Mouse (Mus musculus) gastrocnemius, postnatal 36 days (tissue): ENCODE measurements around the gene Entr1. TPM values are rescaled to one million over a fixed set of nuclear protein-coding genes. Genes with fewer than 3 reads are reported as not detected.

Source experiments
- DNase-seq, 2 experiments: peaks; one replicate each; pipeline ENCODE4 v3.0.0; 2022
- intact Hi-C: fragments of 180-260 bp; cut with DNase I; formaldehyde crosslinking; loops from one replicate; pipeline ENCODE4 v1.15.1; 2025
- total RNA-seq, 2 experiments: library from RNA; stranded (reverse); gene quantifications; 2 replicates each; pipeline ENCODE4 v1.2.3; 2021

Gene Entr1
- total RNA-seq, 2 experiments from 2014 or later, result 22.5 to 24.0 TPM

GRCm38 (mm10) chr2:26352291-26352910 lies 36.7 kb downstream of the Entr1 start:
- intact Hi-C loops, result no loop called here
- peak in 1 of 2 experiments; percentile 49 for DNase-seq

GRCm38 (mm10) chr2:26351358-26352290 lies 37.5 kb downstream of the Entr1 start, which contains the start of gene Dnlz:
Dnlz (minus strand) TSS chr2:26352110.
- intact Hi-C loops, result loop anchor here (2.0 kb wide), 1 partner anchor 51 kb away; no protein-coding TSS in a partner anchor
- peak; percentile 91 to 92 for DNase-seq

GRCm38 (mm10) chr2:26348241-26348640 lies 40.9 kb downstream of the Entr1 start:
- intact Hi-C loops, result no loop called here
- no peak for DNase-seq

- no peak for DNase-seq
- intact Hi-C loops, result no loop called here
Measured at GRCm38 (mm10) chr2:26342609-26343490, 46.3 kb downstream of the Entr1 start.

GRCm38 (mm10) chr2:26342044-26342443 lies 47.1 kb downstream of the Entr1 start:
- intact Hi-C loops, result no loop called here
- DNase-seq, result peak in 1 of 2 experiments; percentile 38

- intact Hi-C loops, result no loop called here
- no peak for DNase-seq
Measured at GRCm38 (mm10) chr2:26341510-26341981, 47.6 kb downstream of the Entr1 start.

- no peak for DNase-seq
- intact Hi-C loops, result no loop called here
Measured at GRCm38 (mm10) chr2:26339204-26339551, 49.9 kb downstream of the Entr1 start.

- intact Hi-C loops, result no loop called here
Measured at GRCm38 (mm10) chr2:26338302-26339203, 50.6 kb downstream of the Entr1 start.

More at GRCm38 (mm10) chr2:26338302-26339203, 50.6 kb downstream of the Entr1 start:
- DNase-seq, result no peak

Other genes with a start within 250 kb of the Entr1 start
- not detected for gene Lhx3, start 181.0 kb downstream of the Entr1 start, total RNA-seq
- gene Qsox2, start 151.8 kb downstream of the Entr1 start, total RNA-seq, result 1 to 10 TPM; 3.0 to 3.9 TPM
- gene Ccdc187, start 94.8 kb downstream of the Entr1 start, total RNA-seq, result under 1 TPM in 1 of 2 experiments, not detected in 1; 0.03 TPM
- 1 to 10 TPM; 2.1 to 2.9 TPM for gene Gpsm1, start 73.8 kb downstream of the Entr1 start, total RNA-seq
- 10 to 100 TPM; 18.2 to 19.5 TPM for gene Dnlz, start 37.2 kb downstream of the Entr1 start, total RNA-seq
- gene Card9, start 28.4 kb downstream of the Entr1 start, total RNA-seq, result under 1 TPM; 0.44 to 0.82 TPM
- gene Snapc4, start 8.7 kb downstream of the Entr1 start, total RNA-seq, result 1 to 10 TPM; 3.7 to 9.0 TPM
- gene Pmpca, start within 50 bp of the Entr1 start, total RNA-seq, result 100 to 1,000 TPM; 137 TPM
- 1 to 10 TPM; 7.4 TPM for gene Inpp5e, start 19.9 kb upstream of the Entr1 start, total RNA-seq
- gene Sec16a, start 55.9 kb upstream of the Entr1 start, total RNA-seq, result 10 to 100 TPM; 21.0 to 23.9 TPM
- gene Notch1, start 127.3 kb upstream of the Entr1 start, total RNA-seq, result 1 to 10 TPM; 7.7 to 8.0 TPM
- gene Egfl7, start 190.7 kb upstream of the Entr1 start, total RNA-seq, result 10 to 100 TPM; 50.0 to 62.2 TPM
- not detected for gene Gm20532, start 197.3 kb upstream of the Entr1 start, total RNA-seq
- 1 to 10 TPM; 5.6 to 5.9 TPM for gene Agpat2, start 215.1 kb upstream of the Entr1 start, total RNA-seq
- gene Fam69b, start 239.1 kb upstream of the Entr1 start, total RNA-seq, result 1 to 10 TPM; 1.6 to 2.3 TPM